Mouse (Mus musculus): ENCODE measurements around the gene Gm10447. TPM values are rescaled to one million over a fixed set of nuclear protein-coding genes. Genes with fewer than 3 reads are reported as not detected.

The Gm10447 gene
- polyA plus RNA-seq, 1 experiment from 2014 or later: not detected

- Histone ChIP-seq H3K36me3 (ENCODE audit: control insufficient read depth, insufficient read depth) (no peaks in the 10 kb centered on the region), H3K4me3 (replicated peaks; ENCODE audit: low read length) (no peak overlapping the region), H3K27ac (ENCODE audit: low read length) (no peak overlapping the region), H3K9me3 (ENCODE audit: control insufficient read depth, low read length) (peaks cover 5% of the 10 kb centered on the region; the same call in 1 of the 2 replicates), H3K4me1 (replicated peaks; ENCODE audit: control insufficient read depth, insufficient read depth, low read length) (peaks cover 19% of the 10 kb centered on the region), H3K9ac (replicated peaks; ENCODE audit: low read depth, low read length) (no peak overlapping the region), H3K4me2 (ENCODE audit: low read length) (no peak overlapping the region), H3K27me3 (replicated peaks; ENCODE audit: control insufficient read depth, insufficient read depth, low read length) (peaks cover 33% of the 10 kb centered on the region)
- ATAC-seq: no peak
- 73% methylated on average over 4 of the region's 4 CpGs for WGBS
Measured at GRCm38 (mm10) chr11:53481088-53481730, 24.3 kb upstream of the Gm10447 start.

- peaks cover 31% of the 10 kb centered on the region for H3K4me1 ChIP-seq (replicated peaks; ENCODE audit: control insufficient read depth, insufficient read depth, low read length)
- H3K4me3 ChIP-seq (replicated peaks; ENCODE audit: low read length): peak within 1 kb of the TSS; percentile 51
- H3K4me2 ChIP-seq (ENCODE audit: low read length): peak within 1 kb of the TSS; percentile 69
- WGBS: 2% methylated on average over 40 of the region's 40 CpGs
- peaks cover 33% of the 10 kb centered on the region for H3K27me3 ChIP-seq (replicated peaks; ENCODE audit: control insufficient read depth, insufficient read depth, low read length)
- peak; percentile 49 for ATAC-seq
- no peaks in the 10 kb centered on the region for H3K36me3 ChIP-seq (ENCODE audit: control insufficient read depth, insufficient read depth)
- H3K9me3 ChIP-seq (ENCODE audit: control insufficient read depth, low read length): peaks cover 5% of the 10 kb centered on the region; the same call in 1 of the 2 replicates
- H3K9ac ChIP-seq (replicated peaks; ENCODE audit: low read depth, low read length): peak within 1 kb of the TSS; percentile 52
- no peak within 1 kb of the TSS for H3K27ac ChIP-seq (ENCODE audit: low read length)
Measured at GRCm38 (mm10) chr11:53479783-53480301, 22.9 kb upstream of the Gm10447 start, which contains the start of the genes Gm9945 and Sowaha. TSS of gene Gm9945 (plus strand) at chr11:53480166. TSS of gene Sowaha (minus strand) at chr11:53480274.

DNA sequence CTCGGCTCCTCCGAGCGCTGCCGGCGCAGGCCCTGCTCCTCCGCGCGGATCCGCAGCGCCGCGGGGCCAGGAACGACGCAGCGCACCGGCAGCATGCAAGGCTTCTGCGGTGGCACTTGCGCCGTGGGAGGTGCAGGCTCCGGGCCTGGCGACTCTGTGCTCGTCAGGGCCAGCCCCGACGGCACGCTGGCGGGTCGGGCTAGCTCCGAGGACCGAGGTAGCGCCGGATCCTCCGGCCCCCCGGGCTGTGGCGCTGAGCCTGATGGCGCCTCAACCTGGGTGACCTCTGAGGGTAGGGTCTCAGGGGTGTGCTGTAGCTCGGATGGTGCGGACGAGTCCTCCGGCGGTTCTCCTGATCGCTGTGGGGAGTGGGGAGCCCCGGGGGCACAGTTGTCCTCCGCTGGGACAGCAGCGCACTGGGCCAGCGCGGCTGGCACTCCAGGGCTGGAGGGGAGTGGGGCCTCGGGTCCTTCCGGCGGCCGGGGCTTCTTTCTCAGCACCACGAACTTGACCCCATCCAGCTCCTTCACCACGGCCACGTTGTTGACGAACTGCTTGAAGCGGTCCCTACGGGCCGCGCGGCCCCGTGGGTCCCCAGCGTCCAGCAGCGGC lies 22.4 kb upstream of the Gm10447 start:
- Histone ChIP-seq H3K4me2 (ENCODE audit: low read length) (peak overlapping the region; percentile 69), H3K36me3 (ENCODE audit: control insufficient read depth, insufficient read depth) (no peaks in the 10 kb centered on the region), H3K9me3 (ENCODE audit: control insufficient read depth, low read length) (peaks cover 5% of the 10 kb centered on the region; the same call in 1 of the 2 replicates), H3K27ac (ENCODE audit: low read length) (no peak overlapping the region), H3K4me1 (replicated peaks; ENCODE audit: control insufficient read depth, insufficient read depth, low read length) (peaks cover 35% of the 10 kb centered on the region), H3K9ac (replicated peaks; ENCODE audit: low read depth, low read length) (peak overlapping the region; percentile 52), H3K4me3 (replicated peaks; ENCODE audit: low read length) (peak overlapping the region; percentile 51), H3K27me3 (replicated peaks; ENCODE audit: control insufficient read depth, insufficient read depth, low read length) (peaks cover 33% of the 10 kb centered on the region)
- ATAC-seq: peak; percentile 29; the same call in 1 of the 2 replicates
- WGBS: under 1% methylated on average over 61 of the region's 62 CpGs

DNA sequence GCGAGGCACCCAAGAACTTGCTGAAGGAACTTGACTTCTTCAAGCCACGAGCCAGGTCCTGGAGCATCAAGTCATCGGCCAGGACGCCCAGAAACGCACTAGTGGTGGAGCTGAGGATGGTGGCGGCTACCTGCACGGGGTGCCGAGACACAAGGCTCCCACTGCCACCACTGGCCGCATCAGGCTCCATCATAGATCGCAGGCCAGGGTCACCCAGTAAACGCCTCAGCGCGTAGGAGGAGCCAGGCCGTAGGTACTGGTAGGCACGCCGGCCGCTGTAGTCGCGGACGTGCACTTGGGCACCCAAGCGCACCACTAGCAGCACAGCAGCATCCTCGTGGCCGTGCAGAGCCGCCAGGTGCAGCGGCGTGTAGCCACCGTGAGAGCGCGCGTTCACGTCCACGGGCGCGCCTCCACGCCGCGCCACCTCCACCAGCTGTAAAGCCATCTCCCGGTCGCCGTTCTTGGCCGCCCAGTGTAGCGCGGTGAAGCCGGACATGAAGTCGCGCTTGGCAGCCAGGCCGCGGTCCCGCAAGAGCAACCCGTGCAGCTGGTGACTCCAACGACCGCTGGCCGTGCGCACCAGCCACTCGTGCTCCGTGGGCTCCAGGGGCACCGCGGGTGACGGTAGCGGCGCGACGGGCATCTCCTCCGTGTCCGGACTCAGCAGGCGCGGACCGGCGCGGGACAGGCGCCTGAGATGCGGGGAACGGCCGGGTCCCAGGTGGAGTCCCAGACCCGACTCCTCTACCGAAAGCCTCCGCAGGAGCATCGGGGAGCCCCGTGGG lies 21.7 kb upstream of the Gm10447 start:
- WGBS: 5% methylated on average over 79 of the region's 79 CpGs
- Histone ChIP-seq H3K9ac (replicated peaks; ENCODE audit: low read depth, low read length) (peak overlapping the region; percentile 52), H3K4me1 (replicated peaks; ENCODE audit: control insufficient read depth, insufficient read depth, low read length) (peaks cover 39% of the 10 kb centered on the region), H3K27me3 (replicated peaks; ENCODE audit: control insufficient read depth, insufficient read depth, low read length) (peaks cover 33% of the 10 kb centered on the region), H3K36me3 (ENCODE audit: control insufficient read depth, insufficient read depth) (no peaks in the 10 kb centered on the region), H3K27ac (ENCODE audit: low read length) (no peak overlapping the region), H3K4me2 (ENCODE audit: low read length) (peak overlapping the region; percentile 69), H3K9me3 (ENCODE audit: control insufficient read depth, low read length) (peaks cover 5% of the 10 kb centered on the region; the same call in 1 of the 2 replicates), H3K4me3 (replicated peaks; ENCODE audit: low read length) (peak overlapping the region; percentile 51)
- 0 out of 2 replicates have a peak, but pooled peaks have one; percentile 1 for ATAC-seq

DNA sequence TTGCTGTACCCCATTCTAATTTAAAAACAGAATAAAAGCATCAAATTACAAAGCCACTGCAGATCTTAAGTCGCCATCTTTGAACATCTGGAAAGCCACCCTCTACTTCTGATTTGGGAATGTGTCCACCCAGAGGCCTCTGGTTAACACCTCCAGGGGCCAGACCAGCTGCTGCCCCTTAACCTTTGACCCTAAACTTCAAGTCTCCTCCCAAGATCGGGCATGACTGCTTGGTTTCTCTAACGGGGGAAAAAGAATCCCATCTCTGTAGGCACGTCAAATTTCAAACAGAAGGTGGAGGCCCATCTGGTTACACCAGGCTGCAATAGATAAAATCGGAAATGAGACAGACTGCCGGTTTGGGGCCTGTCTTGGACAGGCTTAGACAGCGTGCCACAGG lies 20.9 kb upstream of the Gm10447 start:
- 45% methylated on average over 7 of the region's 7 CpGs for WGBS
- no peak overlapping the region for H3K9ac ChIP-seq (replicated peaks; ENCODE audit: low read depth, low read length)
- H3K27ac ChIP-seq (ENCODE audit: low read length): no peak overlapping the region
- ATAC-seq: no peak
- H3K36me3 ChIP-seq (ENCODE audit: control insufficient read depth, insufficient read depth): no peaks in the 10 kb centered on the region
- H3K27me3 ChIP-seq (replicated peaks; ENCODE audit: control insufficient read depth, insufficient read depth, low read length): peaks cover 33% of the 10 kb centered on the region
- H3K4me2 ChIP-seq (ENCODE audit: low read length): no peak overlapping the region; the same call in 1 of the 2 replicates
- H3K4me3 ChIP-seq (replicated peaks; ENCODE audit: low read length): no peak overlapping the region
- H3K9me3 ChIP-seq (ENCODE audit: control insufficient read depth, low read length): peaks cover 5% of the 10 kb centered on the region; the same call in 1 of the 2 replicates
- peaks cover 39% of the 10 kb centered on the region for H3K4me1 ChIP-seq (replicated peaks; ENCODE audit: control insufficient read depth, insufficient read depth, low read length)

DNA sequence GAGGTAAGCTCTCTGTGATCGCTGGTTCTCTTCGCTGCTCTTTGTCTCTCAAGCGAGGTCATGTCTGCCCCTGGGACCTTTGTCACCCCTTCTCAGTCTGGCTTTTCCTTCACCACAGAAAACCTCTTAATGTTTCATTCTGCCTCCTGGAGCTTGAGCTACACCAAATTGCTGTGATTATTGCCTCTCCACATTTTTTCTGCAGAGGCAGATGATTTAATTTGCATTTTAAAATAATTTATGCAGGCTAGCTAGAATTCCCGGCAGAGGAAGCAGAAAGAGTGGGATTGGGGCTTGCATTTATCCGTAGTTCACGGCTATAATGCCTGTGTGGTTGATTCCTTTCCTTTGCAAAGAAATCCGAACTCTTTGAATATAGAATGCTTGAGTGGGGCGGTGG lies 18.7 kb upstream of the Gm10447 start:
- peak overlapping the region; percentile 46 for H3K4me2 ChIP-seq (ENCODE audit: low read length)
- WGBS: 16% methylated on average over 8 of the region's 8 CpGs
- H3K27me3 ChIP-seq (replicated peaks; ENCODE audit: control insufficient read depth, insufficient read depth, low read length): peaks cover 28% of the 10 kb centered on the region
- peak; percentile 41; the same call in 1 of the 2 replicates for ATAC-seq
- peaks cover 5% of the 10 kb centered on the region; the same call in 1 of the 2 replicates for H3K9me3 ChIP-seq (ENCODE audit: control insufficient read depth, low read length)
- H3K36me3 ChIP-seq (ENCODE audit: control insufficient read depth, insufficient read depth): no peaks in the 10 kb centered on the region
- H3K4me3 ChIP-seq (replicated peaks; ENCODE audit: low read length): peak overlapping the region; percentile 10
- no peak overlapping the region; the same call in 1 of the 2 replicates for H3K9ac ChIP-seq (replicated peaks; ENCODE audit: low read depth, low read length)
- peak overlapping the region; percentile 77 for H3K27ac ChIP-seq (ENCODE audit: low read length)
- H3K4me1 ChIP-seq (replicated peaks; ENCODE audit: control insufficient read depth, insufficient read depth, low read length): peaks cover 42% of the 10 kb centered on the region

GRCm38 (mm10) chr11:53472709-53473108 lies 15.8 kb upstream of the Gm10447 start:
- H3K4me1 ChIP-seq (replicated peaks; ENCODE audit: control insufficient read depth, insufficient read depth, low read length): peaks cover 37% of the 10 kb centered on the region
- no peak for ATAC-seq
- H3K27me3 ChIP-seq (replicated peaks; ENCODE audit: control insufficient read depth, insufficient read depth, low read length): peaks cover under 1% of the 10 kb centered on the region; the same call in 1 of the 2 replicates
- H3K9me3 ChIP-seq (ENCODE audit: control insufficient read depth, low read length): no peaks in the 10 kb centered on the region
- WGBS: 69% methylated on average over 3 of the region's 3 CpGs
- H3K36me3 ChIP-seq (ENCODE audit: control insufficient read depth, insufficient read depth): no peaks in the 10 kb centered on the region
- H3K9ac ChIP-seq (replicated peaks; ENCODE audit: low read depth, low read length): no peak overlapping the region
- no peak overlapping the region for H3K4me3 ChIP-seq (replicated peaks; ENCODE audit: low read length)
- no peak overlapping the region for H3K27ac ChIP-seq (ENCODE audit: low read length)
- no peak overlapping the region for H3K4me2 ChIP-seq (ENCODE audit: low read length)

DNA sequence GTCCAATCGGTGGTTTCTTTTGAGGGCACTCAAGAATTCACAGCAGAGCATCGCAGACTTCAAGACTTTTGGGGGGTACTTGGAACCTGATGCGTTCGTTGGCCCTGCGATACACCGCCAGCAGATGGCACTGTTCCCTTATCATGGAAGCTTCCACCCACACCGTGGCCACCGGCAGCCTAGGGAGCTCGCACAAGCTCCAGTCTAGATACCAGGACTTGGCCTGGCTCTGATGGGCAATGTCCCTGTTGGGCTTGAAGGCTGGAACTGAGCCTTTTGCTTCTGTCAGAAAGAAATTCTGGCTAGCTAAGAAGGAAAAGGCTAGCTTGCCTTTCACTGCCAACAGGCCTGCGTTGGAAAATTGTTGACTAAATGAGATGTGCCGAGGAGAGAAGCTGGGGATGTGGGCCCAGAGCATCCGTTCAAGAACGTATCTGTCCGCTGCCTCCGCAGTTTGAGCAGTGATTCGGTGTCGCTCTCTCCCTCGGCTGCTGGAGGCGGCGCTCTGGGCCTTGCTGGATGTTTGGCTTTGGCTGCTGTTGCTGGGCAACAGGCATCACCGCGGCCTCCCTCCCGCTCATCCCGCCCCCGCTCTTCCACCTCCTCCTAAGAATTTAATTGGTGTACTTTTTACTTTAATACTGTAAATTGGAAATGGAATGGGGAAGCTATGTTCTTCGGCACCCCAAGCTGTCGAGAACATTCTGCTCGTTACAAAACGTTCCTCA lies 13.2 kb upstream of the Gm10447 start, which contains the start of gene Gm9837:
TSS of gene Gm9837 (minus strand) at position 512 of the 728 bp plus-strand sequence.
- under 1% methylated on average over 29 of the region's 29 CpGs for WGBS
- Histone ChIP-seq H3K4me2 (ENCODE audit: low read length) (peak within 1 kb of the TSS; percentile 52), H3K4me1 (replicated peaks; ENCODE audit: control insufficient read depth, insufficient read depth, low read length) (peaks cover 38% of the 10 kb centered on the region), H3K9ac (replicated peaks; ENCODE audit: low read depth, low read length) (peak within 1 kb of the TSS; percentile 4; the same call in 1 of the 2 replicates), H3K9me3 (ENCODE audit: control insufficient read depth, low read length) (no peaks in the 10 kb centered on the region), H3K27ac (ENCODE audit: low read length) (peak within 1 kb of the TSS; percentile 41; the same call in 1 of the 2 replicates), H3K36me3 (ENCODE audit: control insufficient read depth, insufficient read depth) (no peaks in the 10 kb centered on the region), H3K27me3 (replicated peaks; ENCODE audit: control insufficient read depth, insufficient read depth, low read length) (peaks cover 12% of the 10 kb centered on the region), H3K4me3 (replicated peaks; ENCODE audit: low read length) (peak within 1 kb of the TSS; percentile 26)
- peak; percentile 89 for ATAC-seq
